Mouse (Mus musculus): Measurements from ENCODE around the gene Blvra. TPM values are rescaled to one million over a fixed set of nuclear protein-coding genes. Genes with fewer than 3 reads are reported as not detected.
"Not testable (repeated sequence)": the region's sequence is repeated elsewhere in the genome, so short reads cannot be mapped to it uniquely, and the experiment has no call there.

Blvra gene
- total RNA-seq (2021) = 10 to 100 TPM; 15.5 to 16.4 TPM
- long read RNA-seq, experiment 1, transcript Blvra-201 (8 exons, 1,160 nt) = major isoform, 14 of 19 reads
- long read RNA-seq, experiment 1, partial matches to known transcripts = 0 of 19 reads
- long read RNA-seq, experiment 1, other reads (novel, unspliced or antisense) = 5 of 19 reads
- long read RNA-seq, experiment 2, transcript Blvra-201 (8 exons, 1,160 nt) = major isoform, 9 of 19 reads
- long read RNA-seq, experiment 2, partial matches to known transcripts = 0 of 19 reads
- long read RNA-seq, experiment 2, other reads (novel, unspliced or antisense) = 10 of 19 reads

- peak; percentile 82 for DNase-seq
These were observed at the start of gene Blvra for GRCm38 (mm10) chr2:127070435-127070841. Blvra (plus strand) TSS chr2:127070665.

GRCm38 (mm10) chr2:127035006-127035605, 35.4 kb upstream of the Blvra start:
- DNase-seq = no peak

- DNase-seq = no peak
These were observed 33.2 kb upstream of the Blvra start for GRCm38 (mm10) chr2:127037299-127037698.

GRCm38 (mm10) chr2:127061471-127061870, 9.0 kb upstream of the Blvra start:
- no peak for DNase-seq

- DNase-seq = no peak
These were observed 1.7 kb upstream of the Blvra start for GRCm38 (mm10) chr2:127068806-127069205.

- DNase-seq = no peak
These were observed 557 bp upstream of the Blvra start for GRCm38 (mm10) chr2:127069781-127070434.

GRCm38 (mm10) chr2:127070879-127071278, 414 bp downstream of the Blvra start:
- DNase-seq = no peak

GRCm38 (mm10) chr2:127074116-127074515, 3.7 kb downstream of the Blvra start:
- DNase-seq = no peak

GRCm38 (mm10) chr2:127077611-127078010, 7.1 kb downstream of the Blvra start:
- DNase-seq = no peak

GRCm38 (mm10) chr2:127079066-127079465, 8.6 kb downstream of the Blvra start:
- DNase-seq = not testable (repeated sequence)

GRCm38 (mm10) chr2:127079881-127080590, 9.6 kb downstream of the Blvra start:
- DNase-seq = no peak

- no peak for DNase-seq
These were observed 10.2 kb downstream of the Blvra start for GRCm38 (mm10) chr2:127080591-127081218.

- DNase-seq = no peak
These were observed 15.8 kb downstream of the Blvra start for GRCm38 (mm10) chr2:127086235-127086634.

- DNase-seq = not testable (repeated sequence)
These were observed 19.7 kb downstream of the Blvra start for GRCm38 (mm10) chr2:127090151-127090550.

GRCm38 (mm10) chr2:127092000-127092399, 21.5 kb downstream of the Blvra start:
- DNase-seq = no peak

- DNase-seq = no peak
These were observed 38.5 kb downstream of the Blvra start for GRCm38 (mm10) chr2:127108986-127109385.

- no peak for DNase-seq
These were observed 51.2 kb downstream of the Blvra start for GRCm38 (mm10) chr2:127121591-127122235.

GRCm38 (mm10) chr2:127128926-127129325, 58.5 kb downstream of the Blvra start:
- no peak for DNase-seq

- no peak for DNase-seq
These were observed 60.9 kb downstream of the Blvra start for GRCm38 (mm10) chr2:127131353-127131752.

- peak; percentile 98 for DNase-seq
These were observed 63.4 kb downstream of the Blvra start, which contains the start of gene Ncaph for GRCm38 (mm10) chr2:127133621-127134461. Ncaph (minus strand) TSS chr2:127133954.

- DNase-seq = not testable (repeated sequence)
These were observed 64.8 kb downstream of the Blvra start for GRCm38 (mm10) chr2:127135255-127135654.
